Mouse (Mus musculus) ES-E14 (cell line): ENCODE results near the gene Sos2.

Experiments
- CHD2 ChIP-seq: IDR thresholded peaks from 2 replicates; pipeline ENCODE4 v1.6.1; 2014; ENCODE audit warnings: mild to moderate bottlenecking, low read depth, low read length, inconsistent platforms
- HCFC1 ChIP-seq: IDR thresholded peaks from 2 replicates; pipeline ENCODE4 v1.6.1; 2012; ENCODE audit warnings: low read length, inconsistent platforms, borderline replicate concordance; ENCODE audit not compliant: insufficient read depth
- MAFK ChIP-seq: IDR thresholded peaks from 2 replicates; pipeline ENCODE4 v1.6.1; 2014; ENCODE audit warnings: mild to moderate bottlenecking, low read depth, low read length, inconsistent platforms; ENCODE audit not compliant: insufficient read depth
- ZC3H11A ChIP-seq: IDR thresholded peaks from 2 replicates; pipeline ENCODE4 v1.6.1; 2012; ENCODE audit warnings: low read depth, mild to moderate bottlenecking, inconsistent platforms, low read length, borderline replicate concordance
- ZNF384 ChIP-seq: IDR thresholded peaks from 2 replicates; pipeline ENCODE4 v1.6.1; 2012; ENCODE audit warnings: low read depth, low read length, inconsistent platforms

GRCm38 (mm10) chr12:69544994-69545393 lies 136.7 kb downstream of the Sos2 start:
- TF ChIP-seq ZNF384: no peak
- TF ChIP-seq MAFK: no peak
- TF ChIP-seq HCFC1: no peak
- TF ChIP-seq ZC3H11A: no peak
- no peak for TF ChIP-seq CHD2
